Mouse (Mus musculus): ENCODE data around the gene Gbf1.

- no peak for TF ChIP-seq CTCF (IDR thresholded peaks at IDR 0.05)
- TF ChIP-seq POLR2A (IDR thresholded peaks at IDR 0.05; ENCODE audit: insufficient read depth, low read depth, low read length) = no peak
Observed at GRCm38 (mm10) chr19:46114617-46115016, 37.7 kb upstream of the Gbf1 start.
